Mouse (Mus musculus) 3134 (cell line): ENCODE data around the gene Six5.

Source experiments
- DNase-seq: peaks from one replicate; pipeline ENCODE4 v3.0.0-alpha.2; 2011; ENCODE audit warnings: low spot score; ENCODE audit not compliant: insufficient read length; ENCODE audit errors: extremely low read depth

The Six5 gene

GRCm38 (mm10) chr7:19136168-19136567 is 41.8 kb downstream of the Six5 start:
- DNase-seq, result no peak

- DNase-seq, result no peak
These were observed 42.4 kb downstream of the Six5 start for GRCm38 (mm10) chr7:19136673-19137334.

GRCm38 (mm10) chr7:19137380-19137779 is 43.0 kb downstream of the Six5 start:
- DNase-seq, result no peak

GRCm38 (mm10) chr7:19146793-19147192 is 52.4 kb downstream of the Six5 start:
- DNase-seq, result no peak

- no peak for DNase-seq
These were observed 53.2 kb downstream of the Six5 start for GRCm38 (mm10) chr7:19147497-19148045.
